Mouse (Mus musculus): ENCODE data around the gene Ksr1. TPM values are rescaled to one million over a fixed set of nuclear protein-coding genes. Genes with fewer than 3 reads are reported as not detected.

The Ksr1 gene
- 100 to 1,000 TPM; 213 to 230 TPM for total RNA-seq (2021)
- long read RNA-seq, partial matches to known transcripts: 7 of 99 reads
- long read RNA-seq, other reads (novel, unspliced or antisense): 91 of 99 reads

DNA sequence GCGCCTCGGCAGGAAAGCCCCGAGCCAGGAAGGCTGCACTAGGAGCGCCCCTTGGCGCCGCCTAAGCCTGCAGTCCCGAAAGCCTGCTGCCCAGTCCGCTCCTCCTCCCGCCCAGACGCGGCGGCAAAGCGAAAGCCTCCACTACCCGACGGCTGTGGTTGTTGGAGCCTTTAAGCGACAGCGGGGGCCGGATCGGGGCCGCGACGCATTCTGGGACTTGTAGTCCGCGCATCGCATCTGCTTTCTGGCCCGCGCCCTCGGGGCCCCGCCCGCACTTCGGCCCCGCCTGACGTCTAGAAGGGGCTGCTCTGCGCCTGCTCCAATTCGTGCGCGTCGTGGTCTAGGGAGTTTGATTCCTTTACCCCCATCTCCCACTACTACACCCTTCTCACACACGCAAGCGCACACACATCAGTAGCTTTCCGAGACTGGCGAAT, at the start of gene Ksr1:
Gene Ksr1, minus strand, starts transcription at position 77 of the 437 bp plus-strand sequence.
- DNase-seq (ENCODE audit: low spot score in 2 of 2): peak; percentile 96 to 97

GRCm38 (mm10) chr11:79192176-79192575, 46.0 kb upstream of the Ksr1 start:
- no peak for DNase-seq (ENCODE audit: low spot score in 2 of 2)

DNA sequence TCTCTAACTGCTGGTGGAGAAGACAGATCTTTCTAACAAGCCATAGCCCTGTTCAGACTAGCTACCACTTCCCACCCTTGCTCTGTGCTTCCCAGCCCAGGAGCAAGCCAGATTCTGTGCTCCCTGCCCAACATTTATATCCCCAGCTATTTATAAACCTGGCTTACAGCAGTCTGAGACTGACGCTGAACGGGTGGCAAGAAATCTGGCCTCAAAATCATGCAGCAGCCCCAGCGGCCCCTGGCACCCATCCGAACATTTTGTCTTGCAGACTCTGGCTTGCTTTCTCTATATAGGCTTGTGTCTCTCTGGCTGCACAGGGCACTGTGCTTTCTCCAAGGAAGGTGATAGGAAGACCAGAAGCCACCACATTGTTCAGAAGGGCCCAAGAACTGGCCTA, 45.0 kb upstream of the Ksr1 start:
- peak in 1 of 2 experiments; percentile 50 for DNase-seq (ENCODE audit: low spot score in 2 of 2)

DNA sequence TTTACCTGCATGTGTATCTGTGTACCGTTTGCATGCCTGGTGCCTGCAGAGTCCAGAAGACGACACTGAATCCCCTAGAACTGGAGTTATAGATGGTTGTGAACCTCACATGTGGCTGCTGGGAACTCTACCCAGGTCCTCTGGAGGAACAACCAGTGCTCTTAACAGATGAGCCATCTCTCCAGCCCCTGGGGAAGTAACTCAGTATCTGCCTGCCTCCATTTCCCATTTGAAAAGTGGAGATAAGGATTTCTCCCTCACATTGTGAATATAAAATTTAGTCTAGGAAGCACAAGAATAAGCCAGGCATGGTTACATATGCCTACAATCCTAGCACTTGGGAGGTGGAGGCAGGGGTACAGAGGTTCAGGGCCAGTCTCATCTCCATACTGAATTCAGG, 44.0 kb upstream of the Ksr1 start:
- DNase-seq (ENCODE audit: low spot score in 2 of 2): no peak

GRCm38 (mm10) chr11:79188176-79188575, 42.0 kb upstream of the Ksr1 start:
- peak; percentile 32 to 64 for DNase-seq (ENCODE audit: low spot score in 2 of 2)

- no peak for DNase-seq (ENCODE audit: low spot score in 2 of 2)
These were observed 41.1 kb upstream of the Ksr1 start for GRCm38 (mm10) chr11:79187291-79187690.

GRCm38 (mm10) chr11:79185683-79186082, 39.5 kb upstream of the Ksr1 start:
- DNase-seq (ENCODE audit: low spot score in 2 of 2): no peak

GRCm38 (mm10) chr11:79184126-79184888, 38.1 kb upstream of the Ksr1 start:
- DNase-seq (ENCODE audit: low spot score in 2 of 2): no peak

GRCm38 (mm10) chr11:79183400-79183799, 37.2 kb upstream of the Ksr1 start:
- no peak for DNase-seq (ENCODE audit: low spot score in 2 of 2)

DNA sequence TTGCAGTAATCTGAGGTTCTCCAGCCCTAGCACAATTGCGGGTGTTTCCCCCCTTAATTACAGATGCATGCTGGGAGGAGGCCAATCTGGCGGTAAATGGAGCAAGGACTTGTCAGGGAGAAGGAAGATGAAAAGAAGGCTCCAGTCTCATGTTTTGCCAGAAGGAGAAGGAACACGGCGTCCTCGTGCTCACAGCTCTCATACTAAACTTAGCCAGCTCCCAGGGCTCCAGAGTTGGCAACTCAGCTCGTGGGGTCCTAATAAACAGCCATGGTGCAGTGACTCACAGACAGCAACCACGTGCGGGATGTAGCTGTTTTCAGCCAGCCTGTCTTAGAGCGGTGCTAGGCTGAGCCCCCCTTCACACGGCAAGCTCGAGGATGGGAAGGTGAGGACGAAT, 36.7 kb upstream of the Ksr1 start:
- peak; percentile 68 to 89 for DNase-seq (ENCODE audit: low spot score in 2 of 2)

DNA sequence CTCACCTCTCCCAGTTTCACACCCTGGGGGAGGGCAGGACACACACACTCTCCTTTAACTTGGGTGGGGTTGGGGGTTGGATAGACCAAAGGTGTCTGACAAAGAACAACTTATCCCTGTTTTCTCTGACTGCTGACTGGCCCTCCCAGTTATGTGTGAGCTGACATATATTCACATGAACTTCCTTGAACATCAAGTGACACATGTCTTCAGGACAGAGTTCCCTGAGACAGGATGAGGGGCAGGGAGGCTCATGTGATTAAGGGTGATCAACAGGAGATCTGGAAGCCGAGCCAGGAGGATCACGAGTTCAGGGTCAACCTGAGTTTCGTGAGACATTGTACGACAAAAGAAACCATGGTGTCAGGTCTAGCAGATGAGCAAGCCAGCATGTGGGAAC, 35.7 kb upstream of the Ksr1 start:
- no peak for DNase-seq (ENCODE audit: low spot score in 2 of 2)

DNA sequence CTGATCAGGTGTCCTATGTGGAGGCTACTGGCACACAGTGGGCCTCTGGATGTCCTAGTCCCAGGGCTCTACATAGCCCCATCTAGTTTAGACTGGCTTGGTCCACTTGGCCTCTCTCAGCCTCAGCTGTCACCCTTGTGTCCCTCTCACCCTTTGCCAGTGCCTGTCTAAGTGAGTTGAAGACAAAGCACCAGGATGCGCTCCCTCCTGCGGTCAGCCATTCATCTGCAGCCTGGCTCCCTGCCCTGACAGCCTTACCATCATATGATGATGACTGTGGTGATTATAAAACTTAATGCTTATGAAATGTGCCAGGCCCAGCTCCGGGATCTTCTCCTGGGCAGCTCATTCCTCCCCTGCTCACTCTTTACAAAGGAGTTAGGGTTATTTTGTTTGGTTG, 30.5 kb upstream of the Ksr1 start:
- DNase-seq (ENCODE audit: low spot score in 2 of 2): no peak

- peak; percentile 77 to 90 for DNase-seq (ENCODE audit: low spot score in 2 of 2)
These were observed 25.8 kb upstream of the Ksr1 start for GRCm38 (mm10) chr11:79172054-79172453.

DNA sequence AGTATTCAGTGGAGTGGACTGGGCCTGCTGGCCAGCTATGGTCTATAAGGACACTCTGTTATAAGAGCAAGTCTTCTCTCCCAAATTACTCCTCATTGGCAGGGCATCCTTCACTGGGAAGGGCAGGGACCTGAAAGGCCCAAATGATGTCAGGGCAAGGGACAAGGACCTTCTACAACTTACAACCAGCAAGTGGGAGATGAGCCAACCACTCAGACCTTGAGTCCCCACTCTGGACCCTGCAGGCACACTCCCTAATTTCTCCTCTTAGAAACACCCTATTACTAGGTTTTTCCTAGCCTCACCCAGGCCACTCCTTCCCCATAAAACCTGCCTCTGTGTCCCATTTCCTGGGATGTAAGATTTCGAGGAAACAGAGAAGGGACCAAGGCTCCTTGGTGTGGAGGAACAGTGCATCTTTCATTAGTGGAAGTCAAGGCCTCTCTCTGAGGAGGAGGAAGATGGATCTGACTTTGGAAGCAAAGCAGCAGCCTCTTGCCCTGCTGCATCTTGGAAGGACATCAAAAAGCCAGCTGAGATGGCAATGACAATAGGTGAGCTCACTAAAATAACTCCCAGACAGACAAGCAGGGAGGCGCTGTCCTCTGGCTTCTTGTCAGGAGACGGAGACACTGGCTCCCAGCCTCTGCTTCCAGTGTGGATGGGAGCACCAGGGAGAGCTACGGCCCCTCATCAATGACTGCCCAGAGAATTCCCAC, 20.5 kb upstream of the Ksr1 start:
- no peak for DNase-seq (ENCODE audit: low spot score in 2 of 2)

GRCm38 (mm10) chr11:79161077-79161758, 15.0 kb upstream of the Ksr1 start:
- no peak for DNase-seq (ENCODE audit: low spot score in 2 of 2)

DNA sequence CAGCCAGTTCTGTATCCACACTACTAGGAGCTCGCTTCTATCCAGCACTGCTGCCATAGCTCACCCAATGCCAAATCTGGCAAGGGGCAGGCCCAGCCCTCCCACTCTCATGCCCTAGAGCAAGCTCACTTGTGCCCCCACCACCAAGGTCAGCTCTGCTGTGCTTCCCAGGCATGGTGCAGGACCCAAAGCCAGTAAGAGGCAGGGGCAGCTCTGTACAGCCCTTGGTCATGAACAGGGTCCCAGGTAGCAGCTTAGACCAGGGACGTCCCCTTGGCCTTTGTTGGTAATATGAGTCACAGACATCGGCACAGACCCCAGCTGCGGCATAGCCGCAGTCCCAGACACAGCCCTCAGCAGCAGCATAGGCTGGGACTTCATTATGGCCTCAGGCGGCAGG, 13.9 kb upstream of the Ksr1 start:
- DNase-seq (ENCODE audit: low spot score in 2 of 2): no peak

DNA sequence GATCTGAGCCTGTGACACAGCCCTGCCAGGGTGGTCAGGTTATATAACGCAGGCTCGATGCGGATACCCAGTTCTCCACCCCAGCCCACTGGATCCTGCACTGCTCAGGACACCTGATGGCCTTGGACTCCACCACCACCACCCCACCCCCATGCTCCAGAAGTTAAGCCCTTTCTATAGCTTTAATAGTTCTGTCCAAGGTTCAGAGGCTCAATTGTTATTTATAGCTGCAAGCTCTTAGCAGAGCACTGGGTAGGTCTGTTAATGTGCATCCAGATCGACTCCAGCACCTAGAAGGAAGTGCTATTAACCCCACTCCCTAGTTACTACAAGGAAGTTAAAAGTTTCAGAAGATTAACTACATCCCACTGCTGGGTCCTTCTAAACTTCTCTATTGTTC, 11.5 kb upstream of the Ksr1 start:
- no peak for DNase-seq (ENCODE audit: low spot score in 2 of 2)

- peak in 1 of 2 experiments; percentile 57 for DNase-seq (ENCODE audit: low spot score in 2 of 2)
These were observed 9.1 kb upstream of the Ksr1 start for GRCm38 (mm10) chr11:79155348-79155747.

DNA sequence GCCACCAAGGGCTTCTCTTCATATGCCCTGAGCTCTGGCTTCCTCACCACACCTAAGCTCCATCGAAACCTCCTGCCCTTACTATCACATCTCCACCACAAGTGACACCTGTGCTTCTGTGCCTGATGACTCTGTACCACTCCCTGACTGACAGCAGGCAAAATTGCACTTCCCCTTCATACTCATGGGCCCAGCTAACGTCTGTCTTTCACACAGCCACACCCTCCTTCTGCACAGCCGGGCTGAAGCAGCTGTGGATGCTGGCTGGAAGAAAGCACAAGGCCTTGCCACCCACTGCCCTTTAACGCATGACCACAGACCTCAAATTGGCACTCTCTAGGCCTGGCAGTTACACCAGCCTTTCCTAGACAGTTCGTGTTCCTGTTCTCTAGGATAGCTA, 6.5 kb upstream of the Ksr1 start:
- DNase-seq (ENCODE audit: low spot score in 2 of 2): no peak

GRCm38 (mm10) chr11:79151874-79152273, 5.7 kb upstream of the Ksr1 start:
- no peak for DNase-seq (ENCODE audit: low spot score in 2 of 2)

- no peak for DNase-seq (ENCODE audit: low spot score in 2 of 2)
These were observed 4.1 kb upstream of the Ksr1 start for GRCm38 (mm10) chr11:79150301-79150700.

DNA sequence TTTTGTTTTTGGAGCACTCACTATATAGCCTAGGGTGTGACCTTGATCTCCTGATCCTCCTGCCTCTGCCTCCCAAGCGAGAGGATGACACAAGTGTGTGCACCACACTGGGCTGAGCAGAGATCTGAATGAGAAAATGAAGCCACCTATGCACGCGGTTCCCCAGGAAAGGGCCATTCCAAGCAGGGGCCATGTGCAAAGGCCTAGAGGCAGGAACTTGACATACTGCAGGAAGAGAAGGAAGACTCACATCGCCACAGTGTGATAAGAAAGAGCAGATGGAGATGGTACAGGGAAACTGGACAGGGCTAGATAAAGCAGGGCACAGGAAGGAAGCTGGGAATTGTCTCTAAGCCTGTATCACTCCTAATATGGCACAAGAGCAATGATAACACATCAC, 3.1 kb upstream of the Ksr1 start:
- no peak for DNase-seq (ENCODE audit: low spot score in 2 of 2)
